Mouse (Mus musculus) urinary bladder, adult 18-20 months (tissue): ENCODE data around the gene Adcy9.
"Not testable (repeated sequence)": the region's sequence is repeated elsewhere in the genome, so short reads cannot be mapped to it uniquely, and the experiment has no call there.

ENCODE experiments used
- DNase-seq, 2 experiments: peaks; one replicate each; pipeline ENCODE4 v3.0.0; 2022; ENCODE audit warnings: low spot score in 2 of 2, mixed read lengths in 2 of 2

Adcy9 gene

GRCm38 (mm10) chr16:4382406-4382805 lies 37.9 kb downstream of the Adcy9 start:
- no peak for DNase-seq

DNA sequence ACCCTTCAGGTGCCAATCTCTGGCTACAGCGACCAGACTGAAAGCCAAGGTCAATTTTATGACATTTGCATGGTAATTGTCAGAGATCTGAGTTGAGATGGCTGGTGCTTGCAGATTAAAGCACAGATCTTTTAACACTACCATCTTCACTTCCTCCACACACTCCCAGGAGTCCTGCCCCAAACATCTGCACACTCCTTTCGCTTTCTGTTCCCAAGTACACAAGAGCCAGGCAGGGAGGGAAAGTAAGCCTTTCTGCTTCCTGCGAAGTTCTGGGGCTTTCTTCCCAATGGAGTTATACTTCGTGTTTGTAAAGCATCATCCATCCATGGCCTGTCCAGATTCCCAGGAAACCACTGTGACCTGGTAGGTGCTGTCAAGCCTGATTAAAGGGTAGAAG lies 38.8 kb downstream of the Adcy9 start:
- DNase-seq: no peak

DNA sequence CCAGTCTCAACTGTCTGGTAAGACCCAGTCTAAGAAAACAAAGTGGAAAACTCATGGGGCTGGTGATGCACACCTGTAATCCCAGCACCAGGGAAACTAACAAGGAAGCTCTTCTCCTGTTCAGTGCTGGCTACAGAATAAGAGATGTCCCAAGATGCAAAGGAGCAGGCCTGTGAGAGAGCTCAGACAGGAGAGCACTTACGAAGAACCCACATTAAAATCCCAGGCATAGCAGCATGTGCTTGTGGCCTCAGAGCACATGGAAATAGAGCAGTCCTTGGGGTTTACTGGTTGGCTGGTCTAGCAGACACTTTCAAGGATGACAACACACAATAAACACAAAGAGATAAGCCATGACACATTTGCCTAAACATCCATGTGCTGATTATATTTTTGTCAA lies 41.5 kb downstream of the Adcy9 start:
- no peak for DNase-seq

GRCm38 (mm10) chr16:4377556-4377955 lies 42.7 kb downstream of the Adcy9 start:
- DNase-seq: no peak

DNA sequence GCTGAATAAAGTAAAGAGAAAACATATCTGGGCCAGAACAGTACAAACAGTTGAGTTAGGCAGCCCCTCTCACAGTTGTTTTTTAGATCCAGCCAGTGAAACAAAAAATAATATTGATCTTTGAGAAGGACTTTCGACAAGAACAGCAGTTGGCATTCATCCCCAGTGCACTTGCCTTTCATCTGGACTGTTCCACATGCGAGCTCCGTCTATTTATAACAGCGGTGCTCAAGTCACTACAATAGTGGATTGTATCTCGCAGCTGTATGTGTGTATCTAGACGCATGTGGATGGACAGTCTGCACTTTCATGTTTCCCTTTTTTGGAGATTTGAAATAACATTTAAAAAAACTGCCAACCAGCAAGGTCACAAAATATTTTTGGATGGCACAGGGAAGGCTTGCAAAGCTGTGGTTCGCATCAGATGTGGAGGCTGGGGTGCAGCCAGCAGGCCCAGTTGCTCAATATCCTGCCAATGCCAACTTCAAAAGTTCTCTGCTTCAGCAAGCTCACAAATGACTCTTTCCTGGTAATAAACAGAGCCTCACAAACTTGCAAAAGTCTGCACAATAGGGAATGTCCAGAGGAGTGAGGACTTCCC lies 45.4 kb downstream of the Adcy9 start:
- DNase-seq: no peak

GRCm38 (mm10) chr16:4374270-4374669 lies 46.0 kb downstream of the Adcy9 start:
- DNase-seq: no peak

- DNase-seq: no peak
Measured at GRCm38 (mm10) chr16:4371039-4371438, 49.3 kb downstream of the Adcy9 start.

- no peak for DNase-seq
Measured at GRCm38 (mm10) chr16:4370141-4370541, 50.2 kb downstream of the Adcy9 start.

DNA sequence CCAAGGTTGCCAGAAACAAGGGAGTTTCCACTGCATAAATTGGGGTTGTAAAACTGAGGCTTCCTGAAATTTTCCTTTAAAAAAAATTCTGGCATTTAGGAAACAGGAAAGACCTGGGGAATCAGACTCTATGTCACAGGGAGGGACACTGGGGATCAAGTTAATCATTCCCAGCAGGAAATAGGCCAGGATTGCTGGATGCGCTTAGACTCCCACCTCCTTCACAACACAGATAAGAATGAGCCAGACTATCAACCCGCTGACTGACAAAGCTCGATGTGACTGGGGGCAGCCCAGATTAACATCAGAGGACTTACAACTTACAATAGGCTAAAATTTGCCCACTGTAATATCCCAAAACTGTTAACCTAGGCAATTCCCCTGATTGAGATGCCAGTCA lies 52.4 kb downstream of the Adcy9 start:
- DNase-seq: no peak

GRCm38 (mm10) chr16:4367291-4367690 lies 53.0 kb downstream of the Adcy9 start:
- no peak for DNase-seq

GRCm38 (mm10) chr16:4366671-4367070 lies 53.6 kb downstream of the Adcy9 start:
- DNase-seq: no peak

- DNase-seq: no peak
Measured at GRCm38 (mm10) chr16:4363341-4364116, 56.8 kb downstream of the Adcy9 start.

DNA sequence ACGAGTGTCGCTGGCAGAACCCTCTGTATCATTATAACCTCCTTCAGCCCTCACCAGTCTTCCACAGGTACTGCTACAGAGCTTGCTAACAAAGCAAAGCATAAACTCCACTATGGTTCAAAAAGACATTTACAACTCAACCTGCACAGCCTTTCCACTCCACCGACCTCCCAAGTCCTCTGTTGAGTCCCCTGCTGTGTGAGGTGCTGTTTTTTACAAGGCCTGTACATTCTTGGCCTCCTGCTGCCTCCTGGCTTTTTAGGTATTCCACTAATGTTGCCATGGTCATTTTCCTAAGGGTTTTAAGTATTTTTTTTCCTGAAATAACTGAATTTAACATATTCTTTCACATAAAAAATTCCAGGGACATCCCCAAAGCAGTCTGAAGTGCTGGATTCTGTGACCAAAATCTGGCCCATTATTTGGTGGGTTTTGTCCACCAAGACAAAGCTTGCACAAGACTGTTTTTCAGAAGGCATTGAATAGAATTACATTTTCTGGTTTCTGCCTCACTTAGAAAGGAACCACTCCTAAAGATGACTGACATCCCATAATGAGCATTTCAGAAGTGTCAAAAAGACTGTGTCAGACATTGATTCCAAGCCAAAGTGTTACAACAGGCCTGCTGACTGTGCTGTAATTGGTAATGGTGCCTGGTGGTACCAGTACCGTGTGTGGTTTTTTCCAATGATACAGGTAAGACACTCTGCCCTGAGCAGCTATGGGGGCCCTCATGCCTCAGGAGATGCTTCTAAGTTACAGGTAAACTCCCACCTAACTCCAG lies 64.8 kb downstream of the Adcy9 start:
- DNase-seq: no peak

DNA sequence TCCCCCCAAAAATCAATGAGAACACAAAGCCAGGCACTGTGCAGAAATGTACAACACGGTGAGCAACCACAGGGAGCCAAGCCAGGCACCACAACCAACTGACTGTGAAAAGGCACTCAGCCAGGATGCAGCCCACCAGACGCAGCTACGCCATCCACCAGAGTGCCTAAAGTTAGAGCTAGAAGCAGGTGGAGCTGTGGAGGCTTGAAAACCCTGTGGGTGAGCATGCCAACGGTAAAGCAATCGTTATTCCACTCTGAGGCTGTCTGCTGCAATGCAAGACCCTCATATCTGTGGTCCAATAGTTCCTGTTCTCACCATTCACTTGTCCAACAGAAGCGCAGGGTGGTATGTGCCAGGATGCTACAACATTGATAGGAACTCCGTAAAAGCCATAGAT lies 77.7 kb downstream of the Adcy9 start:
- DNase-seq: no peak

GRCm38 (mm10) chr16:4341316-4342062 lies 78.8 kb downstream of the Adcy9 start:
- no peak for DNase-seq

GRCm38 (mm10) chr16:4339216-4339615 lies 81.1 kb downstream of the Adcy9 start:
- DNase-seq: not testable (repeated sequence)

- no peak for DNase-seq
Measured at GRCm38 (mm10) chr16:4337269-4337668, 83.0 kb downstream of the Adcy9 start.

GRCm38 (mm10) chr16:4333788-4334187 lies 86.5 kb downstream of the Adcy9 start:
- DNase-seq: no peak

DNA sequence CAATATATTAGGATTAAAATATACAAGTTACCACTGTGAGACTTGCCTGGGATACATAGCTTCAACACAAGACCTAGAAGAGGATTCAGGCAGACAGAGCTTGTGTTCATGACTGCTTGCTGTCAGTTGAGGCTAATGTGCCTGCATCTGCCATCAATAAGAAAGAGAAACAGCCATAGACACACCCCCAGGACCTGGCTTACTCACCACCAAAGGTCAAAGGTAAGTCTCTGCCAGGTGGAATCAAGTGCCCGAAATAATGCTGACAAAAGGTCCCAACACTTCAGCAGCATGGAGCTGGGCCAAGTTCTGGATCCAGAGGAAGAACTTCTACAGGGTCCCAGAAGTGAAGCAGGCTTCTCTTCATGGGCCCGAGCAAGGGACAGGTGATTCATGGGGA lies 86.9 kb downstream of the Adcy9 start:
- DNase-seq: no peak

DNA sequence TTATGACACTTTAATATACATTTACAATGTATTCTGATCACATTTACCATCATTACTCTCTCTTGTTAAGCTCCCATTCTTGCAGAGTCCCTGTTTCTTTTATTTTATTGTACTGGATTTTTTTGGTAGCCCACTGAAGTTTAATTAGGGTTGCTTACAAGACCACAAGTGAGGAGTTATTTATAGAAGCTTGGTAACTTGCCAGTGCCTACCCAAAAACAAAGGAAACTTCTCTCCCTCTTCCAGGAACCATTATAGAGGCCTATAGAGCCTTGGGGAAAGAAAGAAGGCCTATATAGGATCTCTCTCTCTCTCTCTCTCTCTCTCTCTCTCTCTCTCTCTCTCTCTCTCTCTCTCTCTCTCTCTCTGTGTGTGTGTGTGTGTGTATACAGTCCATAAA lies 93.2 kb downstream of the Adcy9 start:
- DNase-seq: no peak

GRCm38 (mm10) chr16:4325801-4326200 lies 94.5 kb downstream of the Adcy9 start:
- DNase-seq: no peak

GRCm38 (mm10) chr16:4324967-4325366 lies 95.3 kb downstream of the Adcy9 start:
- no peak for DNase-seq
